Mouse (Mus musculus) embryonic fibroblast, embryonic 13.5 days (primary cell): ENCODE measurements at regions not wholly inside any gene's neighbourhood (a gene's known extent, or its start where the extent isn't known, plus 50 kb on each side); places are given as distances from the start of the nearest gene placed in this dataset.

Experiments
- CTCF ChIP-seq: IDR thresholded peaks from 2 replicates; pipeline ENCODE4 v1.5.1; 2011; ENCODE audit warnings: mild to moderate bottlenecking, control low read depth, low read length, moderate library complexity, borderline replicate concordance; ENCODE audit not compliant: insufficient read depth
- POLR2A ChIP-seq: IDR thresholded peaks from 2 replicates; pipeline ENCODE4 v1.6.1; 2011; ENCODE audit warnings: low read depth, mild to moderate bottlenecking, control low read depth, low read length, moderate library complexity

GRCm38 (mm10) chr16:5374818-5375605 lies 119.2 kb upstream of the Eef2kmt start:
- TF ChIP-seq CTCF (no peak), POLR2A (no peak)
